Mouse (Mus musculus) MEL (cell line): ENCODE data around the gene Ms4a4c. TPM values are rescaled to one million over a fixed set of nuclear protein-coding genes. Genes with fewer than 3 reads are reported as not detected.

Source experiments
- DNase-seq: peaks from one replicate; pipeline ENCODE4 v3.0.0; 2011; ENCODE audit warnings: low read depth, low spot score
- H3K27ac ChIP-seq: 2 replicates; pipeline ENCODE4 v1.5.1; 2012; ENCODE audit warnings: low read depth, mild to moderate bottlenecking, control low read depth, low read length, moderate library complexity; ENCODE audit not compliant: control insufficient read depth
- H3K27me3 ChIP-seq, 2 experiments: fragments of 150-350 bp in 1 of 2; sonication (generic) in 1 of 2; 2 replicates each; pipeline ENCODE4 v1.6.1; 2012; ENCODE audit warnings: low read length in 2 of 2, mild to moderate bottlenecking in 2 of 2, improper control_type of control experiment in 1 of 2, moderate library complexity in 1 of 2; ENCODE audit not compliant: insufficient read depth in 2 of 2, control insufficient read depth in 1 of 2
- H3K36me3 ChIP-seq, 2 experiments: 2 replicates each; pipeline ENCODE4 v1.6.1; 2012 to 2014; ENCODE audit warnings: low read length in 2 of 2, improper control_type of control experiment in 1 of 2, inconsistent platforms in 1 of 2, mild to moderate bottlenecking in 1 of 2; ENCODE audit not compliant: insufficient read depth in 2 of 2, control insufficient read depth in 1 of 2
- H3K4me1 ChIP-seq, 2 experiments: fragments of 150-350 bp in 1 of 2; sonication (generic) in 1 of 2; 2 replicates each; pipeline ENCODE4 v1.6.1; 2012; ENCODE audit warnings: low read length in 2 of 2, improper control_type of control experiment in 1 of 2, mild to moderate bottlenecking in 1 of 2; ENCODE audit not compliant: insufficient read depth in 2 of 2, control insufficient read depth in 1 of 2
- H3K4me3 ChIP-seq, 2 experiments: fragments of 150-350 bp in 1 of 2; sonication (generic) in 1 of 2; 2 replicates each; pipeline ENCODE4 v1.5.1; 2012; ENCODE audit warnings: low read depth in 2 of 2, low read length in 2 of 2, mild to moderate bottlenecking in 2 of 2, moderate library complexity in 2 of 2, control low read depth in 1 of 2, improper control_type of control experiment in 1 of 2; ENCODE audit not compliant: control insufficient read depth in 1 of 2, insufficient read depth in 1 of 2
- H3K79me2 ChIP-seq: 2 replicates; pipeline ENCODE4 v1.6.1; 2012; ENCODE audit warnings: mild to moderate bottlenecking, low read length, moderate library complexity; ENCODE audit not compliant: control insufficient read depth, poor library complexity, insufficient read depth
- H3K9ac ChIP-seq: 2 replicates; pipeline ENCODE4 v1.6.1; 2012; ENCODE audit warnings: low read depth, mild to moderate bottlenecking, control low read depth, low read length, moderate library complexity; ENCODE audit not compliant: control insufficient read depth, poor library complexity, severe bottlenecking
- H3K9me3 ChIP-seq: fragments of 150-350 bp; sonication (generic); replicated peaks from 2 replicates; pipeline ENCODE4 v1.6.1; 2012; ENCODE audit warnings: mild to moderate bottlenecking, low read length, improper control_type of control experiment, moderate library complexity; ENCODE audit not compliant: insufficient read depth
- BHLHE40 ChIP-seq: IDR thresholded peaks from 2 replicates; pipeline ENCODE4 v1.6.1; 2012; ENCODE audit warnings: low read depth, mild to moderate bottlenecking, inconsistent platforms, low read length, improper control_type of control experiment, borderline replicate concordance
- CTCF ChIP-seq, 3 experiments: IDR thresholded peaks in 2 of 3; conservative IDR thresholded peaks in 1 of 3; 2 replicates each; pipeline ENCODE4 v1.5.1; 2011 to 2012; ENCODE audit warnings: low read length in 3 of 3, low read depth in 2 of 3, mild to moderate bottlenecking in 2 of 3, improper control_type of control experiment in 1 of 3, inconsistent platforms in 1 of 3, mixed read lengths in 1 of 3, moderate library complexity in 1 of 3; ENCODE audit not compliant: control insufficient read depth in 1 of 3, insufficient read depth in 1 of 3, poor library complexity in 1 of 3, severe bottlenecking in 1 of 3
- ELF1 ChIP-seq: IDR thresholded peaks from 2 replicates; pipeline ENCODE4 v1.6.1; 2014; ENCODE audit warnings: low read depth, mild to moderate bottlenecking, inconsistent platforms, low read length, improper control_type of control experiment, moderate library complexity
- EP300 ChIP-seq, 2 experiments: IDR thresholded peaks; 2 replicates each; pipeline ENCODE4 v1.6.1; 2011; ENCODE audit warnings: improper control_type of control experiment in 2 of 2, low read length in 2 of 2, low read depth in 1 of 2, mild to moderate bottlenecking in 1 of 2
- ETS1 ChIP-seq: IDR thresholded peaks from 2 replicates; pipeline ENCODE4 v1.6.1; 2012; ENCODE audit warnings: low read depth, mild to moderate bottlenecking, inconsistent platforms, low read length, improper control_type of control experiment, moderate library complexity
- GABPA ChIP-seq: IDR thresholded peaks from 2 replicates; pipeline ENCODE4 v1.6.1; 2012; ENCODE audit warnings: low read depth, mild to moderate bottlenecking, inconsistent platforms, low read length, improper control_type of control experiment, moderate library complexity
- GATA1 ChIP-seq: IDR thresholded peaks from 2 replicates; pipeline ENCODE4 v1.6.1; 2011; ENCODE audit warnings: low read depth, low read length, improper control_type of control experiment
- HCFC1 ChIP-seq: IDR thresholded peaks from 2 replicates; pipeline ENCODE4 v1.6.1; 2012; ENCODE audit warnings: low read depth, mild to moderate bottlenecking, inconsistent platforms, low read length, improper control_type of control experiment, moderate library complexity
- MAFK ChIP-seq: IDR thresholded peaks from 2 replicates; pipeline ENCODE4 v1.6.1; 2011; ENCODE audit warnings: low read depth, mild to moderate bottlenecking, low read length, improper control_type of control experiment, borderline replicate concordance
- MAZ ChIP-seq: IDR thresholded peaks from 2 replicates; pipeline ENCODE4 v1.6.1; 2012; ENCODE audit warnings: low read depth, mild to moderate bottlenecking, inconsistent platforms, low read length, improper control_type of control experiment
- MXI1 ChIP-seq: IDR thresholded peaks from 2 replicates; pipeline ENCODE4 v1.6.1; 2011; ENCODE audit warnings: mild to moderate bottlenecking, low read depth, low read length, improper control_type of control experiment
- MYB ChIP-seq: IDR thresholded peaks from 2 replicates; pipeline ENCODE4 v1.6.1; 2011; ENCODE audit warnings: mild to moderate bottlenecking, low read depth, low read length, improper control_type of control experiment
- MYC ChIP-seq: IDR thresholded peaks from 2 replicates; pipeline ENCODE4 v1.6.1; 2011; ENCODE audit warnings: low read depth, mild to moderate bottlenecking, low read length, improper control_type of control experiment, moderate library complexity
- NELFE ChIP-seq: IDR thresholded peaks from 2 replicates; pipeline ENCODE4 v1.6.1; 2011; ENCODE audit warnings: low read depth, low read length, improper control_type of control experiment
- NRF1 ChIP-seq: IDR thresholded peaks from 2 replicates; pipeline ENCODE4 v1.6.1; 2014; ENCODE audit warnings: low read depth, mild to moderate bottlenecking, inconsistent platforms, low read length, improper control_type of control experiment, moderate library complexity; ENCODE audit not compliant: poor library complexity, insufficient read depth, severe bottlenecking
- RCOR1 ChIP-seq: IDR thresholded peaks from 2 replicates; pipeline ENCODE4 v1.6.1; 2012; ENCODE audit warnings: low read depth, mild to moderate bottlenecking, inconsistent platforms, low read length, improper control_type of control experiment
- TAL1 ChIP-seq: IDR thresholded peaks from 2 replicates; pipeline ENCODE4 v1.6.1; 2012; ENCODE audit warnings: mild to moderate bottlenecking, inconsistent platforms, low read length, moderate library complexity, mixed read lengths
- UBTF ChIP-seq: IDR thresholded peaks from 2 replicates; pipeline ENCODE4 v1.6.1; 2012; ENCODE audit warnings: low read depth, mild to moderate bottlenecking, inconsistent platforms, low read length, improper control_type of control experiment, moderate library complexity, borderline replicate concordance; ENCODE audit not compliant: insufficient read depth
- USF2 ChIP-seq, 2 experiments: IDR thresholded peaks; 2 replicates each; pipeline ENCODE4 v1.6.1; 2011 to 2012; ENCODE audit warnings: improper control_type of control experiment in 2 of 2, low read length in 2 of 2, borderline replicate concordance in 1 of 2, inconsistent platforms in 1 of 2, low read depth in 1 of 2, mild to moderate bottlenecking in 1 of 2; ENCODE audit not compliant: insufficient read depth in 1 of 2
- ZKSCAN1 ChIP-seq: IDR thresholded peaks from 2 replicates; pipeline ENCODE4 v1.6.1; 2012; ENCODE audit warnings: low read depth, mild to moderate bottlenecking, inconsistent platforms, low read length, improper control_type of control experiment, moderate library complexity
- ZNF384 ChIP-seq: IDR thresholded peaks from 2 replicates; pipeline ENCODE4 v1.6.1; 2012; ENCODE audit warnings: low read depth, mild to moderate bottlenecking, inconsistent platforms, low read length, improper control_type of control experiment
- polyA plus RNA-seq, 2 experiments: library from polyadenylated mRNA; stranded (reverse) in 1 of 2; unstranded in 1 of 2; fragments of >175 nt in 1 of 2; fragments of >200 nt in 1 of 2; gene quantifications; 2 replicates each; pipeline versions ENCODE4 v1.2.1 to v1.2.4; 2012; ENCODE audit warnings: low replicate concordance in 2 of 2, low read depth in 1 of 2; ENCODE audit not compliant: insufficient read length in 2 of 2, insufficient read depth in 1 of 2, missing spikeins in 1 of 2
- total RNA-seq: library from RNA; depleted of rRNA; stranded (reverse); fragments of 300-350 nt; gene quantifications from 2 replicates; pipeline ENCODE4 v1.2.3, GENCODE M21; 2012

Gene Ms4a4c
- total and polyA plus RNA-seq, 3 experiments, result not detected

DNA sequence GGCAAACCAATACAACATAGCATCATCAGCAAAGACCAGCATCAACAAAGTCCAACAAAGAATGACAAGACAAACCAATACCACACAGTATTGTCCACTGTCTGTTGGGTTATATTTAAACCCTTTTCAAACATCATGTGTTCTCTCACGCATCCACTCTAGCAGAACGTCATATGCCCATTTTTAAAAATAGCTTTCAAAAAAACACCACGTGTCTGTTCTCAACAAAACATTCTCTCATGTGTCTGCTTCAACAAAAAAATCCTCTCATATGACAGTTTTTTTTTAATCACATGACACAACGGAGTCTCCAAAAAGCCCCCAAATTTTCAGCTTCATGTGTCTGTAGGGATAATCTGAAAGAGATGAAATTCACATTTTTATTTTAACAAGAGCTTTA is 16.9 kb upstream of the Ms4a4c start:
- no peaks in the 10 kb centered on the region; a peak in 2 of 4 replicates for H3K27me3 ChIP-seq
- TF ChIP-seq MAFK (no peak), RCOR1 (no peak), BHLHE40 (no peak)
- no peak for DNase-seq
- no peaks in the 10 kb centered on the region for H3K9me3 ChIP-seq
- H3K4me3 ChIP-seq, result no peak overlapping the region
- no peaks in the 10 kb centered on the region for H3K4me1 ChIP-seq
- no peak overlapping the region for H3K27ac ChIP-seq
- H3K9ac ChIP-seq, result no peak overlapping the region
- H3K36me3 ChIP-seq, result no peaks in the 10 kb centered on the region
- H3K79me2 ChIP-seq, result no peaks in the 10 kb centered on the region

DNA sequence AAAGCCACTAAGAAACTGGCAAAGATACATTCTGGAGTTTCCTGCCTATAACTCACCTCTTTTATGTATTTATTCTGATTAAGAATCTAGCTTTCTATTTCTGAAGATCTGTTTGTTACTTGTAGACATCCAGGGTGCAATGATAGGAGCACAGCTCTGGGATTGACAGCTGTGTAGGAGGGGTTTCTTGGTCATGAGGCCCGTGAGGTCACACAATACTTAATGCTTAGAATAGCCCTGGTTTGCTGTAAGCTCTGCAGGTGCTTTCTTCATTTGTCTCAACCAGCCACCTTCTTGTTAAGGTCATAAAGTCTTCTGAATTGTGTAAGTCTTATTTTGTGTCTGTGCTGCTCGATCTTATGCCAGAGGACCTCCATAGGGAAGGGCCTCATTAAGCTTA is 15.6 kb upstream of the Ms4a4c start:
- no peak overlapping the region for H3K27ac ChIP-seq
- no peak for DNase-seq
- H3K27me3 ChIP-seq, result no peaks in the 10 kb centered on the region; a peak in 2 of 4 replicates
- H3K9ac ChIP-seq, result no peak overlapping the region
- no peaks in the 10 kb centered on the region for H3K9me3 ChIP-seq
- H3K4me3 ChIP-seq, result no peak overlapping the region
- H3K4me1 ChIP-seq, result no peaks in the 10 kb centered on the region
- H3K36me3 ChIP-seq, result no peaks in the 10 kb centered on the region
- TF ChIP-seq TAL1, result no peak
- TF ChIP-seq HCFC1, result no peak
- TF ChIP-seq ETS1, result no peak
- no peak for TF ChIP-seq ELF1
- no peak for TF ChIP-seq NRF1
- no peak for TF ChIP-seq ZKSCAN1
- TF ChIP-seq EP300 (IDR thresholded peaks at IDR 0.05; ENCODE audit: low read depth in 1 of 2, low read length in 2 of 2), result no peak
- no peak for TF ChIP-seq MYC
- no peak for TF ChIP-seq MAZ
- TF ChIP-seq UBTF, result no peak
- TF ChIP-seq GATA1, result no peak
- TF ChIP-seq USF2 (IDR thresholded peaks at IDR 0.05; ENCODE audit: borderline replicate concordance in 1 of 2, insufficient read depth in 1 of 2, low read depth in 1 of 2, low read length in 2 of 2), result no peak
- TF ChIP-seq MXI1, result no peak
- no peak for TF ChIP-seq NELFE
- TF ChIP-seq RCOR1, result no peak
- no peak for TF ChIP-seq CTCF (IDR thresholded peaks at IDR 0.05 in 2 of 3, conservative IDR thresholded peaks at IDR 0.05 in 1 of 3; ENCODE audit: control insufficient read depth in 1 of 3, insufficient read depth in 1 of 3, low read depth in 2 of 3, low read length in 3 of 3, poor library complexity in 1 of 3, severe bottlenecking in 1 of 3)
- no peak for TF ChIP-seq GABPA
- no peak for TF ChIP-seq ZNF384
- no peak for TF ChIP-seq MYB
- no peaks in the 10 kb centered on the region for H3K79me2 ChIP-seq
